Mouse (Mus musculus): ENCODE data around the gene Prcp. TPM values are rescaled to one million over a fixed set of nuclear protein-coding genes. Genes with fewer than 3 reads are reported as not detected.

Gene Prcp
- 14.6 and 15.9 TPM in 2 replicates for polyA plus RNA-seq (2015; fragmentation: Nextera tagmentation; extraction: Ambion mirVana)

DNA sequence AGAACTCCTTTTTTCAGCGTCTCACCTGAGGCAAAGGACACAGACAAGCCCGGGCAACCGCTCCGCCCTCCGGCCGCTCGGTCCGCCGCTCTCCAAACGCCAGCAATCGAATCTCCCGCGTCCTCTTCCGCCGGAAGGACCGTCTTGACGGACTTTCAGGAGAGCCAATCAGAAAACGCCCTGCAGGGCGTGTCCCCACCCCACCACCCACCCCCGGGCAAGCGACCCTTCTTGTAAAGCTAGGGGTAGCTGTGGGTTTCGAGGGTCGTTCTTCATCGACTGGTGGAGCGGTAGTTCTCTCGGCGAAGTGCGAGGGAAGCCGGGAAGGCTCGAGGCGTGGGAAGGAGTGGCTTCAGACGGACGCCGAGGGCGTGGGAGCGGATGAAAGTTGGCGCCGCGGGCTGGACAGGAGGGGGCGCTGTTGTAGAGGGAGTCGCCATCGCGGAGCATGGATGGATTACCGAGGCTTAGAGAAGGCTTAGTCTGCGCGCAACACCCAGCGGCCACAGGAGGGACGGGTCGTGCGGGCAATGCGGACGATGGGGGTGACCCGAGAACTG lies at the start of gene Prcp, which contains the start of gene Ddias:
Gene Prcp (plus strand): TSS at position 355 of the 560 bp plus-strand sequence.
Gene Ddias (minus strand): TSS at position 132 of the 560 bp plus-strand sequence.

Other genes with a start within 250 kb of the Prcp start
- gene Ankrd42, start 237.3 kb upstream of the Prcp start, polyA plus RNA-seq (2015; fragmentation: Nextera tagmentation; extraction: Ambion mirVana), result 1.1 and 1.3 TPM in 2 replicates
- 9.0 and 10.4 TPM in 2 replicates for gene Pcf11, start 204.5 kb upstream of the Prcp start, polyA plus RNA-seq (2015; fragmentation: Nextera tagmentation; extraction: Ambion mirVana)
- gene Rab30, start 132.9 kb upstream of the Prcp start, polyA plus RNA-seq (2015; fragmentation: Nextera tagmentation; extraction: Ambion mirVana), result 7.2 and 9.2 TPM in 2 replicates
- gene Ddias, start 223 bp upstream of the Prcp start, polyA plus RNA-seq (2015; fragmentation: Nextera tagmentation; extraction: Ambion mirVana), result 1.3 and 2.3 TPM in 2 replicates
- 2.7 and 3.7 TPM in 2 replicates for gene Fam181b, start 205.4 kb downstream of the Prcp start, polyA plus RNA-seq (2015; fragmentation: Nextera tagmentation; extraction: Ambion mirVana)

Data from skeletal muscle tissue, postnatal 0 days (tissue).